12 mouse cellular contexts compared by ENCODE assay signal in the genomic region with DNA sequence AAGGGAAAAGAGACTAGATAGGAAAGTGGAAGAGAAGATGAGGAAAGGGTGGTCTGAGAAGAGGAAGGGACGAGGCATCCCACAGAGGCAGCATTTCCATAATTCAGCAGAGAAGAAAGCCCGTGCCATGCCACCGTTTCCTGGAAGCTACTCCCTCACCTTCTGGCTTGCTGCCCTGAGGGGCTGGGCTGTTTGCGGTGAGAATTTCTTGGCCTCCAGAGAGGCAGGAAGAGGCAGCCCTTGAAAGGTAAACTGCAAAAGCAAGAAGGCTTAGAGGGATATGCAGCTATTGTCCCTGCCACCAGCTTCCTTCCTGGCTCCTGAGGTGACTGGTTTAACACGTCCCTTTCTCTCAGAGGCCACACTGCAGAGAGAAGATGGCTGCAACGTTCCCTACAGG.
DNase-seq lines count a peak whose midpoint lies in the region; ATAC-seq and TF ChIP-seq lines count a peak whose summit lies in the region.
"Had no signal": no experiment of that assay in that cellular context is flagged by ENCODE, and none has a peak within 500 bp of the region (broad histone marks: within the 10 kb centered on the region; RNA-seq: fewer than 3 reads in every experiment).

No protein-coding gene starts in this region.

- WGBS in hindbrain, embryonic 13.5 days: 18% methylated on average over 6 of the region's 6 CpGs
- WGBS in hindbrain, embryonic 11.5 days: 44% methylated on average over 6 of the region's 6 CpGs
- WGBS in thymus, adult 2 months: 4% methylated on average over 6 of the region's 6 CpGs
- WGBS in stomach, postnatal 0 days: 7% methylated on average over 6 of the region's 6 CpGs

- no peak overlapping the region for H3K9ac ChIP-seq in hindbrain, embryonic 13.5 days
- H3K9ac ChIP-seq in hindbrain, embryonic 11.5 days (ENCODE audit: low read depth, low read length): no peak overlapping the region
- no peak overlapping the region for H3K9ac ChIP-seq in stomach, postnatal 0 days (ENCODE audit: low read length)
- H3K9ac ChIP-seq: liver, embryonic 13.5 days had no signal

- H3K36me3 ChIP-seq in hindbrain, embryonic 13.5 days: peaks cover 3% of the 10 kb centered on the region; the same call in 1 of the 2 replicates
- no peaks in the 10 kb centered on the region for H3K36me3 ChIP-seq in hindbrain, embryonic 11.5 days (ENCODE audit: control insufficient read depth, insufficient read depth, low read length)
- no peaks in the 10 kb centered on the region for H3K36me3 ChIP-seq in thymus, adult 2 months (ENCODE audit: control insufficient read depth, insufficient read depth, low read length)
- no peaks in the 10 kb centered on the region for H3K36me3 ChIP-seq in stomach, postnatal 0 days (ENCODE audit: control insufficient read depth, insufficient read depth, low read length)
- H3K36me3 ChIP-seq: liver, embryonic 13.5 days had no signal

- no peak for DNase-seq in hindbrain, embryonic 11.5 days (ENCODE audit: low spot score)
- DNase-seq in thymus, postnatal 36 days: peak; percentile 5 to 10
- no peak for DNase-seq in thymus, adult 2 months
- peak; percentile 87 for DNase-seq in stomach, postnatal 0 days (ENCODE audit: low spot score)
- no peak for DNase-seq in right cerebral cortex, adult 18-20 months
- DNase-seq: adrenal gland, postnatal 36 days; gastrocnemius, postnatal 25 days; kidney, postnatal 36 days; liver, embryonic 13.5 days had no signal

- peak overlapping the region; percentile 55; the same call in 1 of the 2 replicates for H3K27ac ChIP-seq in hindbrain, embryonic 13.5 days
- H3K27ac ChIP-seq in hindbrain, embryonic 11.5 days (ENCODE audit: low read depth, low read length): no peak overlapping the region
- H3K27ac ChIP-seq in thymus, adult 2 months (ENCODE audit: control insufficient read depth, insufficient read depth, low read length): no peak overlapping the region
- H3K27ac ChIP-seq in stomach, postnatal 0 days (replicated peaks): no peak overlapping the region
- H3K27ac ChIP-seq: liver, embryonic 13.5 days had no signal

- ATAC-seq in hindbrain, embryonic 13.5 days (ENCODE audit: low FRiP score): no peak
- no peak for ATAC-seq in hindbrain, embryonic 11.5 days (ENCODE audit: low FRiP score)
- ATAC-seq in hematopoietic stem cell, adult 5-6 weeks (replicated peaks in 1 of 2; ENCODE audit: insufficient read depth in 1 of 2, low FRiP score in 2 of 2, low TSS enrichment in 1 of 2, low read depth in 1 of 2, poor library complexity in 2 of 2, severe bottlenecking in 2 of 2): peak; percentile 57 to 70
- ATAC-seq in stomach, postnatal 0 days (ENCODE audit: low FRiP score, low TSS enrichment): peak; percentile 70; the same call in 1 of the 2 replicates

- no peak for TF ChIP-seq EP300 in stomach, postnatal 0 days (optimal IDR thresholded peaks at IDR 0.05)

- H3K4me3 ChIP-seq in hindbrain, embryonic 13.5 days: no peak overlapping the region
- H3K4me3 ChIP-seq in hindbrain, embryonic 11.5 days (ENCODE audit: low read depth, low read length): no peak overlapping the region
- H3K4me3 ChIP-seq in thymus, adult 2 months (ENCODE audit: control insufficient read depth, insufficient read depth, low read length): no peak overlapping the region
- no peak overlapping the region for H3K4me3 ChIP-seq in stomach, postnatal 0 days (ENCODE audit: low read depth, low read length)
- H3K4me3 ChIP-seq: liver, embryonic 13.5 days had no signal

- TF ChIP-seq CTCF in thymus, adult 2 months (IDR thresholded peaks at IDR 0.05; ENCODE audit: borderline replicate concordance, control insufficient read depth, extremely low read depth, insufficient read depth, low read length, poor library complexity): no peak
- TF ChIP-seq CTCF in stomach, postnatal 0 days (IDR thresholded peaks at IDR 0.05; ENCODE audit: low read depth): no peak

- no peak overlapping the region for H3K4me2 ChIP-seq in hindbrain, embryonic 13.5 days
- no peak overlapping the region for H3K4me2 ChIP-seq in hindbrain, embryonic 11.5 days (replicated peaks; ENCODE audit: low read depth, low read length)
- no peak overlapping the region for H3K4me2 ChIP-seq in stomach, postnatal 0 days (replicated peaks; ENCODE audit: low read depth)
- H3K4me2 ChIP-seq: liver, embryonic 13.5 days; midbrain, embryonic 11.5 days had no signal

- no peak for TF ChIP-seq POLR2A in thymus, adult 2 months (IDR thresholded peaks at IDR 0.05; ENCODE audit: control insufficient read depth, extremely low read depth, insufficient read depth, low read length, poor library complexity)

- H3K4me1 ChIP-seq in hindbrain, embryonic 13.5 days (replicated peaks): peaks cover 25% of the 10 kb centered on the region
- no peaks in the 10 kb centered on the region for H3K4me1 ChIP-seq in hindbrain, embryonic 11.5 days (replicated peaks; ENCODE audit: control insufficient read depth, insufficient read depth, low read length)
- peaks cover 3% of the 10 kb centered on the region; the same call in 1 of the 2 replicates for H3K4me1 ChIP-seq in thymus, adult 2 months (replicated peaks; ENCODE audit: control insufficient read depth, insufficient read depth, low read length)
- no peaks in the 10 kb centered on the region; the same call in 1 of the 2 replicates for H3K4me1 ChIP-seq in stomach, postnatal 0 days (replicated peaks; ENCODE audit: control insufficient read depth, insufficient read depth)
- H3K4me1 ChIP-seq: liver, embryonic 13.5 days had no signal

- H3K27me3 ChIP-seq in hindbrain, embryonic 13.5 days: 0 out of 2 replicates have a peak, but pooled peaks cover 4% of the 10 kb centered on the region
- H3K27me3 ChIP-seq in hindbrain, embryonic 11.5 days (ENCODE audit: control insufficient read depth, insufficient read depth, low read length): no peaks in the 10 kb centered on the region
- H3K27me3 ChIP-seq in thymus, adult 2 months (ENCODE audit: control insufficient read depth, insufficient read depth, low read length): no peaks in the 10 kb centered on the region
- H3K27me3 ChIP-seq in stomach, postnatal 0 days (ENCODE audit: control insufficient read depth, insufficient read depth, low read length): no peaks in the 10 kb centered on the region
- H3K27me3 ChIP-seq: liver, embryonic 13.5 days had no signal

- no peaks in the 10 kb centered on the region for H3K9me3 ChIP-seq in hindbrain, embryonic 13.5 days
- H3K9me3 ChIP-seq in hindbrain, embryonic 11.5 days (ENCODE audit: control insufficient read depth, low read length): no peaks in the 10 kb centered on the region
- H3K9me3 ChIP-seq in stomach, postnatal 0 days (ENCODE audit: control insufficient read depth, low read length): no peaks in the 10 kb centered on the region
- H3K9me3 ChIP-seq: liver, embryonic 13.5 days had no signal

Comparison
In these comparisons a context has a peak if more than half of its experiments do, and no peak if none do; other contexts are left out.
1. DNase-seq: peak in thymus, postnatal 36 days (2 of 2) and stomach, postnatal 0 days (single experiment); none in hindbrain, embryonic 11.5 days (single experiment), thymus, adult 2 months (single experiment) and right cerebral cortex, adult 18-20 months (single experiment).
2. ATAC-seq: peak in hematopoietic stem cell, adult 5-6 weeks (2 of 2) and stomach, postnatal 0 days (single experiment); none in hindbrain, embryonic 13.5 days (single experiment) and hindbrain, embryonic 11.5 days (single experiment).